Mouse (Mus musculus) lung, postnatal 0 days (tissue): ENCODE results near the gene Ect2.

ENCODE experiments used
- CTCF ChIP-seq: IDR thresholded peaks from 2 replicates; pipeline ENCODE4 v1.5.1; 2016; ENCODE audit warnings: antibody characterized with exemption, mild to moderate bottlenecking
- EP300 ChIP-seq: IDR thresholded peaks from 2 replicates; pipeline ENCODE4 v1.6.1; 2016; ENCODE audit warnings: antibody characterized with exemption, mild to moderate bottlenecking, control low read depth

GRCm38 (mm10) chr3:27071706-27072105 is 82.0 kb downstream of the Ect2 start:
- no peak for TF ChIP-seq CTCF
- TF ChIP-seq EP300, result no peak
